Mouse (Mus musculus): ENCODE data around the gene Ethe1. TPM values are rescaled to one million over a fixed set of nuclear protein-coding genes. Genes with fewer than 3 reads are reported as not detected.

Ethe1 gene
- polyA plus RNA-seq, 1 experiment from 2014 or later, result 17.9 TPM

GRCm38 (mm10) chr7:24642491-24642890 lies 55.1 kb downstream of the Ethe1 start:
- 11% methylated on average over 9 of the region's 9 CpGs for WGBS

GRCm38 (mm10) chr7:24644492-24644891 lies 57.1 kb downstream of the Ethe1 start:
- Histone ChIP-seq H3K4me2 (ENCODE audit: low read depth, low read length, severe bottlenecking) (no peak overlapping the region), H3K9ac (ENCODE audit: low read length) (no peak overlapping the region), H3K36me3 (ENCODE audit: control insufficient read depth, insufficient read depth, low read length) (no peaks in the 10 kb centered on the region), H3K27ac (ENCODE audit: low read depth, low read length) (no peak overlapping the region), H3K4me3 (ENCODE audit: low read depth, low read length) (no peak overlapping the region), H3K27me3 (ENCODE audit: control insufficient read depth, insufficient read depth, low read length) (peaks cover 8% of the 10 kb centered on the region), H3K4me1 (replicated peaks; ENCODE audit: control insufficient read depth, insufficient read depth, low read length) (no peaks in the 10 kb centered on the region), H3K9me3 (ENCODE audit: control insufficient read depth, low read length) (no peaks in the 10 kb centered on the region)
- DNase-seq (ENCODE audit: low spot score), result no peak
- 82% methylated on average over 6 of the region's 6 CpGs for WGBS
- no peak for ATAC-seq (replicated peaks; ENCODE audit: low FRiP score)

More at GRCm38 (mm10) chr7:24642491-24642890, 55.1 kb downstream of the Ethe1 start:
- H3K27me3 ChIP-seq (ENCODE audit: control insufficient read depth, insufficient read depth, low read length), result peaks cover 28% of the 10 kb centered on the region
- H3K4me2 ChIP-seq (ENCODE audit: low read depth, low read length, severe bottlenecking), result no peak overlapping the region
- peak; percentile 79 for DNase-seq (ENCODE audit: low spot score)
- no peaks in the 10 kb centered on the region for H3K9me3 ChIP-seq (ENCODE audit: control insufficient read depth, low read length)
- ATAC-seq (replicated peaks; ENCODE audit: low FRiP score), result no peak
- H3K36me3 ChIP-seq (ENCODE audit: control insufficient read depth, insufficient read depth, low read length), result no peaks in the 10 kb centered on the region
- H3K27ac ChIP-seq (ENCODE audit: low read depth, low read length), result no peak overlapping the region
- H3K4me3 ChIP-seq (ENCODE audit: low read depth, low read length), result no peak overlapping the region
- H3K4me1 ChIP-seq (replicated peaks; ENCODE audit: control insufficient read depth, insufficient read depth, low read length), result peaks cover 2% of the 10 kb centered on the region; the same call in 1 of the 2 replicates
- H3K9ac ChIP-seq (ENCODE audit: low read length), result no peak overlapping the region

DNA sequence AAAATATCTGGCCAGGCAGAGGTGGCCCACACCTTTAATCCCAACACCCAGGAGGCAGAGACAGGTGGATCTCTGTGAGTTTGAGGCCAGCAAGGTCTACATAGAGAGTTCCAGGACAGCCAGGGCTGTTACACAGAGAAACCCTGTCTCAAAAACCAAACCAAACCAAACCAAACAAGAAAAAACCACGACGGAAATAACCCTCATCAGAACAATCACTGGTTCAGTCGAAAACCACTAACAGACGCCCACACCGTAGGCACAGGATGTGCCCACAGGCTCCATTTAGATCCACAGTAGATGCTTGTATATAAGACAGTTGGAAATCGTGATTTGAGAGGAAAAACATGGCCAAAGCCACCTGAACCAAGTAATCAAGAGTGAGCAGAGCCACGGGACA lies 57.7 kb downstream of the Ethe1 start:
- ATAC-seq (replicated peaks; ENCODE audit: low FRiP score) (no peak), DNase-seq (ENCODE audit: low spot score) (no peak)
- Histone ChIP-seq H3K9me3 (ENCODE audit: control insufficient read depth, low read length) (no peaks in the 10 kb centered on the region), H3K9ac (ENCODE audit: low read length) (no peak overlapping the region), H3K36me3 (ENCODE audit: control insufficient read depth, insufficient read depth, low read length) (no peaks in the 10 kb centered on the region), H3K4me1 (replicated peaks; ENCODE audit: control insufficient read depth, insufficient read depth, low read length) (no peaks in the 10 kb centered on the region), H3K27ac (ENCODE audit: low read depth, low read length) (no peak overlapping the region), H3K4me2 (ENCODE audit: low read depth, low read length, severe bottlenecking) (no peak overlapping the region), H3K4me3 (ENCODE audit: low read depth, low read length) (no peak overlapping the region), H3K27me3 (ENCODE audit: control insufficient read depth, insufficient read depth, low read length) (peaks cover 3% of the 10 kb centered on the region)
- 81% methylated on average over 7 of the region's 7 CpGs for WGBS

- no peaks in the 10 kb centered on the region for H3K27me3 ChIP-seq (ENCODE audit: control insufficient read depth, insufficient read depth, low read length)
- no peak overlapping the region for H3K4me3 ChIP-seq (ENCODE audit: low read depth, low read length)
- H3K4me2 ChIP-seq (ENCODE audit: low read depth, low read length, severe bottlenecking), result no peak overlapping the region
- ATAC-seq (replicated peaks; ENCODE audit: low FRiP score) (no peak), DNase-seq (ENCODE audit: low spot score) (no peak)
- WGBS, result 82% methylated on average over 7 of the region's 7 CpGs
- H3K9me3 ChIP-seq (ENCODE audit: control insufficient read depth, low read length), result no peaks in the 10 kb centered on the region
- H3K27ac ChIP-seq (ENCODE audit: low read depth, low read length), result no peak overlapping the region
- H3K9ac ChIP-seq (ENCODE audit: low read length), result no peak overlapping the region
- no peaks in the 10 kb centered on the region for H3K36me3 ChIP-seq (ENCODE audit: control insufficient read depth, insufficient read depth, low read length)
- no peaks in the 10 kb centered on the region for H3K4me1 ChIP-seq (replicated peaks; ENCODE audit: control insufficient read depth, insufficient read depth, low read length)
Observed at GRCm38 (mm10) chr7:24646486-24646885, 59.1 kb downstream of the Ethe1 start.

DNA sequence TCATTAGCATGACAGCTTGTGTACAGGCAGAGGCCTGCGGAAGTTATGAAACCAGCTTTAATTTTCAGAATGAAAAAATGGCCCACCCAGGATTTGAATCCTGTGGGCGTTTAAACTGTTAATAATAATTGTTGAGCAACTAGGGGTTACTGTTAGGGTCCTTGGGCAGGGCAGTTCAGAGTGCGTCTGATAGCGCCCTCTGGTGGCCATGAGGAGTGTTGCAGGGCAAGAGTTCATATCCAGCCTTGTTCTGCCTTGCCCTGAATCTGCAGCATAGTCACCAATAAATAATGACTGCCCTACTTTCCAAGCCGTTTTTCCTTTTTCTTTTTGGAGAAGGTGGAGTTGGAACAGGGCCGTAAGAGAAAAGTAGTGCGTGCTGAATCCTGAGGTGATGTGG lies 66.3 kb downstream of the Ethe1 start:
- ATAC-seq (replicated peaks; ENCODE audit: low FRiP score) (no peak), DNase-seq (ENCODE audit: low spot score) (peak; percentile 81)
- Histone ChIP-seq H3K4me3 (ENCODE audit: low read depth, low read length) (no peak overlapping the region), H3K4me2 (ENCODE audit: low read depth, low read length, severe bottlenecking) (no peak overlapping the region), H3K4me1 (replicated peaks; ENCODE audit: control insufficient read depth, insufficient read depth, low read length) (no peaks in the 10 kb centered on the region), H3K27me3 (ENCODE audit: control insufficient read depth, insufficient read depth, low read length) (no peaks in the 10 kb centered on the region), H3K27ac (ENCODE audit: low read depth, low read length) (no peak overlapping the region), H3K9me3 (ENCODE audit: control insufficient read depth, low read length) (no peaks in the 10 kb centered on the region), H3K36me3 (ENCODE audit: control insufficient read depth, insufficient read depth, low read length) (no peaks in the 10 kb centered on the region), H3K9ac (ENCODE audit: low read length) (no peak overlapping the region)
- 26% methylated on average over 7 of the region's 7 CpGs for WGBS

Other genes with a start within 250 kb of the Ethe1 start
- gene Lypd5, start 238.3 kb upstream of the Ethe1 start, polyA plus RNA-seq (2014; fragmentation: Nextera tagmentation; extraction: Ambion mirVana), result not detected in 2 replicates
- 3.5 and 4.1 TPM in 2 replicates for gene Kcnn4, start 217.3 kb upstream of the Ethe1 start, polyA plus RNA-seq (2014; fragmentation: Nextera tagmentation; extraction: Ambion mirVana)
- 29.6 and 29.8 TPM in 2 replicates for gene Smg9, start 187.9 kb upstream of the Ethe1 start, polyA plus RNA-seq (2014; fragmentation: Nextera tagmentation; extraction: Ambion mirVana)
- gene Irgc1, start 135.2 kb upstream of the Ethe1 start, polyA plus RNA-seq (2014; fragmentation: Nextera tagmentation; extraction: Ambion mirVana), result not detected in 2 replicates
- 1.1 and 1.2 TPM in 2 replicates for gene Plaur, start 125.1 kb upstream of the Ethe1 start, polyA plus RNA-seq (2014; fragmentation: Nextera tagmentation; extraction: Ambion mirVana)
- gene Cadm4, start 105.5 kb upstream of the Ethe1 start, polyA plus RNA-seq (2014; fragmentation: Nextera tagmentation; extraction: Ambion mirVana), result 7.1 and 8.9 TPM in 2 replicates
- gene Zfp428, start 80.5 kb upstream of the Ethe1 start, polyA plus RNA-seq (2014; fragmentation: Nextera tagmentation; extraction: Ambion mirVana), result 109 and 114 TPM in 2 replicates
- gene AC161166.1, start 75.1 kb upstream of the Ethe1 start, polyA plus RNA-seq (2014; fragmentation: Nextera tagmentation; extraction: Ambion mirVana), result 0.96 and 1.3 TPM in 2 replicates
- 16.1 and 16.4 TPM in 2 replicates for gene Irgq, start 56.9 kb upstream of the Ethe1 start, polyA plus RNA-seq (2014; fragmentation: Nextera tagmentation; extraction: Ambion mirVana)
- not detected in 2 replicates for gene Pinlyp, start 41.4 kb upstream of the Ethe1 start, polyA plus RNA-seq (2014; fragmentation: Nextera tagmentation; extraction: Ambion mirVana)
- gene Xrcc1, start 41.3 kb upstream of the Ethe1 start, polyA plus RNA-seq (2014; fragmentation: Nextera tagmentation; extraction: Ambion mirVana), result 140 and 150 TPM in 2 replicates
- gene Zfp575, start 98 bp downstream of the Ethe1 start, polyA plus RNA-seq (2014; fragmentation: Nextera tagmentation; extraction: Ambion mirVana), result 2.2 and 2.5 TPM in 2 replicates
- not detected in 2 replicates for gene Phldb3, start 23.2 kb downstream of the Ethe1 start, polyA plus RNA-seq (2014; fragmentation: Nextera tagmentation; extraction: Ambion mirVana)
- 0.69 and 0.73 TPM in 2 replicates for gene Lypd3, start 49.0 kb downstream of the Ethe1 start, polyA plus RNA-seq (2014; fragmentation: Nextera tagmentation; extraction: Ambion mirVana)
- gene Tex101, start 89.1 kb downstream of the Ethe1 start, polyA plus RNA-seq (2014; fragmentation: Nextera tagmentation; extraction: Ambion mirVana), result not detected in 2 replicates
- not detected in 2 replicates for gene BC049730, start 121.7 kb downstream of the Ethe1 start, polyA plus RNA-seq (2014; fragmentation: Nextera tagmentation; extraction: Ambion mirVana)
- gene Gm4763, start 139.4 kb downstream of the Ethe1 start, polyA plus RNA-seq (2014; fragmentation: Nextera tagmentation; extraction: Ambion mirVana), result not detected in 2 replicates
- gene Cd177, start 172.8 kb downstream of the Ethe1 start, polyA plus RNA-seq (2014; fragmentation: Nextera tagmentation; extraction: Ambion mirVana), result not detected in 2 replicates
- gene Ceacam10, start 189.7 kb downstream of the Ethe1 start, polyA plus RNA-seq (2014; fragmentation: Nextera tagmentation; extraction: Ambion mirVana), result not detected in 2 replicates